Mouse (Mus musculus) stomach, postnatal 0 days (tissue): ENCODE measurements around the gene Gm20843.
"Not testable (repeated sequence)": the region's sequence is repeated elsewhere in the genome, so short reads cannot be mapped to it uniquely, and the experiment has no call there.

Experiments
- CTCF ChIP-seq: IDR thresholded peaks from 2 replicates; pipeline ENCODE4 v1.5.1; 2016; ENCODE audit warnings: antibody characterized with exemption, low read depth, mild to moderate bottlenecking, moderate library complexity
- EP300 ChIP-seq: optimal IDR thresholded peaks from 2 replicates; pipeline ENCODE3; 2016; ENCODE audit warnings: antibody characterized with exemption

- TF ChIP-seq CTCF, EP300: not testable (repeated sequence)
These were observed at the start of gene Gm20843 for GRCm38 (mm10) chrY:72247018-72247417.
